Mouse (Mus musculus) stomach, postnatal 0 days (tissue): ENCODE data around the gene Mslnl. TPM values are rescaled to one million over a fixed set of nuclear protein-coding genes. Genes with fewer than 3 reads are reported as not detected.

Experiments used
- ATAC-seq: fragments of 200-750 bp; cut with Nextera tagmentation; 2 replicates; pipeline ENCODE4 v1.8.0; 2017; ENCODE audit not compliant: low FRiP score, low TSS enrichment
- DNase-seq: peaks from one replicate; pipeline ENCODE4 v3.0.0-alpha.2; 2016; ENCODE audit warnings: low spot score
- H3K27ac ChIP-seq: fragments of 300-500 bp; sonication (generic); replicated peaks from 2 replicates; pipeline ENCODE4 v1.5.1; 2014; ENCODE audit warnings: mild to moderate bottlenecking, control low read depth
- H3K27me3 ChIP-seq: fragments of 300-500 bp; sonication (generic); 2 replicates; pipeline ENCODE4 v1.6.1; 2014; ENCODE audit warnings: low read length; ENCODE audit not compliant: control insufficient read depth, insufficient read depth
- H3K36me3 ChIP-seq: fragments of 300-500 bp; sonication (generic); 2 replicates; pipeline ENCODE4 v1.6.1; 2014; ENCODE audit warnings: low read length, mixed read lengths; ENCODE audit not compliant: control insufficient read depth, insufficient read depth
- H3K4me1 ChIP-seq: fragments of 300-500 bp; sonication (generic); replicated peaks from 2 replicates; pipeline ENCODE4 v1.6.1; 2014; ENCODE audit warnings: antibody characterized with exemption; ENCODE audit not compliant: control insufficient read depth, insufficient read depth
- H3K4me2 ChIP-seq: fragments of 300-500 bp; sonication (generic); replicated peaks from 2 replicates; pipeline ENCODE4 v1.6.1; 2014; ENCODE audit warnings: low read depth, mild to moderate bottlenecking, control low read depth, moderate library complexity
- H3K4me3 ChIP-seq: fragments of 300-500 bp; sonication (generic); 2 replicates; pipeline ENCODE4 v1.5.1; 2014; ENCODE audit warnings: low read depth, low read length, control low read depth
- H3K9ac ChIP-seq: fragments of 300-500 bp; sonication (generic); 2 replicates; pipeline ENCODE4 v1.6.1; 2014; ENCODE audit warnings: mild to moderate bottlenecking, low read length, control low read depth, mixed read lengths
- H3K9me3 ChIP-seq: fragments of 300-500 bp; sonication (generic); 2 replicates; pipeline ENCODE4 v1.6.1; 2016; ENCODE audit warnings: low read length; ENCODE audit not compliant: control insufficient read depth
- CTCF ChIP-seq: IDR thresholded peaks from 2 replicates; pipeline ENCODE4 v1.5.1; 2016; ENCODE audit warnings: antibody characterized with exemption, low read depth, mild to moderate bottlenecking, moderate library complexity
- EP300 ChIP-seq: optimal IDR thresholded peaks from 2 replicates; pipeline ENCODE3; 2016; ENCODE audit warnings: antibody characterized with exemption
- WGBS: fragments of 180-500 bp; shearing (Covaris S2); extraction: QIAGEN DNeasy Blood & Tissue Kit; methylation state at CpG from one replicate; pipeline ENCODE4 v1.1.7; 2014; 5-methylcytosine and 5-hydroxymethylcytosine counted together
- polyA plus RNA-seq: library from polyadenylated mRNA; unstranded; fragments of >200 nt; fragmentation: Nextera tagmentation; extraction: Ambion mirVana; gene quantifications from 2 replicates; pipeline ENCODE4 v1.2.1, GENCODE M21; 2015

Mslnl gene
- polyA plus RNA-seq, 1 experiment from 2014 or later = 0.05 TPM

DNA sequence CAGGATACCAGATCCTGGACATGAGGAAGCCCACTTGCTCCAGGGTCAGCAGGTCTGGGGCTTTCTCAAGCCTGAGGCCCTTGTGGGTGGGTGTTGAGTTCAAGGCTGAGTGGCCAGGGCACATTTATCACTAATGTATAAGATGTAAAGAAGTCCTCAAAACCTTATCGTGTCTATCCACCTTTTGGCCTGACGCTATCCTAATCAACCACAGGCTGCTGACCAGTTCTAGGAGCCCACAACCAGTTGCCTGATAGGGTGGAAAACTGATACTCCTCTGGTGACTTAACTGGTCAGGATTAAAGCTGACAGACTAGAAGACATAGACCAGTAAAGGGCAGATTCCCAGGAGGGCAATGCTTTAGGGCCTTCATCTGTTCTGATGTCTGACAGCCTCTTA is 25.8 kb upstream of the Mslnl start:
- Histone ChIP-seq H3K9ac (no peak overlapping the region), H3K36me3 (no peaks in the 10 kb centered on the region), H3K27ac (no peak overlapping the region), H3K4me2 (no peak overlapping the region), H3K27me3 (no peaks in the 10 kb centered on the region), H3K4me3 (no peak overlapping the region), H3K9me3 (no peaks in the 10 kb centered on the region), H3K4me1 (no peaks in the 10 kb centered on the region)
- 92% methylated on average over 2 of the region's 2 CpGs for WGBS
- ATAC-seq (no peak), DNase-seq (no peak)
- TF ChIP-seq CTCF (no peak), EP300 (no peak)

DNA sequence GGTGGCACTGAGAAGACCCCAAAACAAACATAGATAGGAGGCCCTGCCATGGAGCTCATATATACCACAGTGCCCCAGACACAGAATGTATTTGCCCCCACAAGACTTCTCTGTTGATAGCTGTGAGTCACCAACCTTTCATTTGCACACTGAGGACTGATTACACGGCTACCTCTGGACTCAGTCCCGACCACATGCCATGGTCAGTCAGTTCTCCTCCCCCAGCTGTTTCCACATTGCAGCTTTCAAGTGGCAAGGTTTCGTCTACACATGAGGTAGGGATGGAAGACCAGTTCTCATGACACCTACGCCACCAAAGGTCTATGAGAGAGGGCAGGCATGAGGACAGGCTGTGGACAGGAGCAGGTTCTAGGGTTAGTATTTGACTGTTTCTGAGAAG is 24.7 kb upstream of the Mslnl start:
- TF ChIP-seq EP300 (no peak), CTCF (no peak)
- WGBS = 66% methylated on average over 4 of the region's 4 CpGs
- no peaks in the 10 kb centered on the region for H3K36me3 ChIP-seq
- no peak overlapping the region for H3K27ac ChIP-seq
- H3K4me3 ChIP-seq = no peak overlapping the region
- H3K4me2 ChIP-seq = no peak overlapping the region
- no peaks in the 10 kb centered on the region for H3K27me3 ChIP-seq
- no peak for ATAC-seq
- H3K9ac ChIP-seq = no peak overlapping the region
- DNase-seq = no peak
- H3K9me3 ChIP-seq = no peaks in the 10 kb centered on the region
- no peaks in the 10 kb centered on the region for H3K4me1 ChIP-seq

DNA sequence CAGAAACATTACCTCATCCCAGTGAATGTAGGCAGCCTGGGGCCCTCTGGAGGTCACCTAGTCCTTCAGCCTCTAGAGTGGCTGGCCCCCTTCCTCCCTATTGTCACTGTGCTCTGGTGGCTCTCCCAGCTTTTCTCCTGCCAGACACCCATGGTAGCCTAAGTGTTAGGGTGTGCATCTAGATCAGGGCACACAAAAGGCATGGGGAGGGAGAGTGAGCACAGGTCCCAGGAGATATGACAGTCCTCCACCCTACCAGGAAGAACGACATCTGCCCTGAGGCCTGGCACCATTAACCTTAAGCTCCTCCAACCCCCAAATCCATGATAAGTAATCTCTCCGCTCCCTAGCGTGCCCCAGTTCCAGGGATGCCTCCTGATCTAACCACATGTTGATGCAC is 20.2 kb upstream of the Mslnl start:
- no peak overlapping the region for H3K4me3 ChIP-seq
- H3K27ac ChIP-seq = no peak overlapping the region
- H3K9ac ChIP-seq = no peak overlapping the region
- H3K9me3 ChIP-seq = no peaks in the 10 kb centered on the region
- ATAC-seq (no peak), DNase-seq (no peak)
- H3K4me1 ChIP-seq = no peaks in the 10 kb centered on the region
- TF ChIP-seq EP300 (no peak), CTCF (no peak)
- H3K36me3 ChIP-seq = peaks cover 4% of the 10 kb centered on the region; the same call in 1 of the 2 replicates
- 56% methylated on average over 3 of the region's 3 CpGs for WGBS
- no peak overlapping the region for H3K4me2 ChIP-seq
- H3K27me3 ChIP-seq = no peaks in the 10 kb centered on the region

DNA sequence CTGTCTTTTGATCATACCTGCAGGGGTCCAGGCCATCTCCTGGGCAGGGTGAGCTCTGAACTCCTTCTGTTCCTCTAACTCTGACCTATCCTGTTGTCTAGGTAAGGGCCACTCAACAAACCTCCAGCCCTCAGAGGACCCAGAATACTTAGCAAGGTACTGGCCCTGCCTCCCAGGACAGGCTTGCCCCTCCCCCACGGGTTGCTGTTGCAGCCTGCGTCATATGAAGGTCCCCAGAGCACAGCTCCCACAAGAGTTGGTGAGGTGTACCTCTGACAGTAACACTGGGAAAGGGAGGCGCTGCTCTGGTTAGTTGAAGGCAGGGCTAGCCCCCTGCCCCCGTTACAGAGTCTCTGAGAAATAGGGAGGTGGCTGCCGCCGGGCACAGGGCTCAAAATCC is 19.7 kb upstream of the Mslnl start:
- Histone ChIP-seq H3K36me3 (peaks cover 4% of the 10 kb centered on the region; the same call in 1 of the 2 replicates), H3K4me2 (no peak overlapping the region), H3K9ac (no peak overlapping the region), H3K4me1 (no peaks in the 10 kb centered on the region), H3K27ac (no peak overlapping the region), H3K9me3 (no peaks in the 10 kb centered on the region), H3K4me3 (no peak overlapping the region), H3K27me3 (no peaks in the 10 kb centered on the region)
- WGBS = 13% methylated on average over 6 of the region's 6 CpGs
- no peak for ATAC-seq
- TF ChIP-seq EP300 (no peak), CTCF (no peak)
- DNase-seq = no peak

- Histone ChIP-seq H3K36me3 (peaks cover 4% of the 10 kb centered on the region; the same call in 1 of the 2 replicates), H3K4me2 (peak within 1 kb of the TSS; percentile 66), H3K4me1 (no peaks in the 10 kb centered on the region), H3K27me3 (no peaks in the 10 kb centered on the region), H3K4me3 (peak within 1 kb of the TSS; percentile 34), H3K9me3 (no peaks in the 10 kb centered on the region), H3K27ac (no peak within 1 kb of the TSS), H3K9ac (no peak within 1 kb of the TSS; the same call in 1 of the 2 replicates)
- DNase-seq = peak; percentile 50
- TF ChIP-seq CTCF (no peak), EP300 (no peak)
- 0 out of 2 replicates have a peak, but pooled peaks have one; percentile 18 for ATAC-seq
- 2% methylated on average over 45 of the region's 45 CpGs for WGBS
Measured at GRCm38 (mm10) chr17:25716711-25717637, 18.9 kb upstream of the Mslnl start, which contains the start of gene Gng13. Gene Gng13, plus strand, starts transcription at chr17:25717171.

GRCm38 (mm10) chr17:25717691-25718090 is 18.2 kb upstream of the Mslnl start:
- Histone ChIP-seq H3K36me3 (peaks cover 4% of the 10 kb centered on the region; the same call in 1 of the 2 replicates), H3K4me1 (no peaks in the 10 kb centered on the region), H3K9ac (no peak overlapping the region; the same call in 1 of the 2 replicates), H3K27ac (no peak overlapping the region), H3K4me2 (peak overlapping the region; percentile 66), H3K4me3 (peak overlapping the region; percentile 34), H3K27me3 (no peaks in the 10 kb centered on the region), H3K9me3 (no peaks in the 10 kb centered on the region)
- DNase-seq (no peak), ATAC-seq (no peak)
- WGBS = 11% methylated on average over 6 of the region's 6 CpGs
- TF ChIP-seq EP300 (no peak), CTCF (no peak)
